Mouse (Mus musculus) left cerebral cortex, adult 9 months (tissue): Measurements from ENCODE around the gene Sptbn1.

Experiments used
- DNase-seq, 2 experiments: peaks; one replicate each; pipeline ENCODE4 v3.0.0; 2022; ENCODE audit warnings: low spot score in 2 of 2

The Sptbn1 gene

DNA sequence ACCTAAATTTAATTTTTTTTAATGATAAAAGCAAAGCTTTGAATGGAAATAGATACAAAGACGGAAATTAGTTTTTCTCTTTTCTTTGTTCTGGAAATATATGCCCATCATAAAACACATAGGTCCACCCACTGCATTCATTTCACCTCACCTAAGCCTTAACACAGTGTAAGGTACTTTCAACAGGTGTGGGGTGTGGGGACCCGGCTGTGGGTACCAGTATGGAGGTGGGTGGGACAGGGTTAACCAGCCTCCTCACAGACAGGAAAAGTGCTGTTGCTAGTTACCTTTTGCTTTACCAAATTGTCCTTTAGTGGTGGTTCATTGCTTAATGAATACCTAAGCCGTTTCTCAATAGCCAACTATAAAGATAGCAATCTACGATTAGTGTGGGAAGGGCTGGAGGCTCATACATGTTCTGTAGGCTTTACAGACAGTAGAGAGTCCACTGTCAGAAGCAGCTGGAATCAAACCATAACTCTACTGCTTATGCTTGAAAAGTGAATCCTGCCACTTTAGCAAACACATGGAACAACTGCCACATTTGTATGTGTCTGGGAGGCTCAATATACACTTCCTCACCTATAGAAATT lies 96.3 kb downstream of the Sptbn1 start:
- DNase-seq = no peak

- DNase-seq = no peak
Measured at GRCm38 (mm10) chr11:30171184-30171583, 96.8 kb downstream of the Sptbn1 start.

DNA sequence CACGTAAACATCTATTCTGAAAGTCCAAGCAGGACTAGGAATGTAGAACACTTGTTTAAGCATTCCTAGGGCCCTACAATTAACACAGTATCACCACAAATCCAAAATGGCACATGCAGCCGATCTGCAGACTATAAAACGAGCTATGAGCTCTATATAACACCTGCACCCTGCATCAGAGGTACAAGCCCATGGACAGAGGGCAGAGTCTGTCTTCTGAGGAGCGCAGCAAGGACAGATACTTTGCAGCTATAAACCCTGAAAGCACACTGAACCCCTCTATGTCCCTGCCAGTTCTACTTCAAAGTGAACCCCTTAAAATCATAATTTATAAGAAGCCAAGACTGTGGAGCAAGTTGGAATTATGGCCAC lies 101.4 kb downstream of the Sptbn1 start:
- DNase-seq = no peak

DNA sequence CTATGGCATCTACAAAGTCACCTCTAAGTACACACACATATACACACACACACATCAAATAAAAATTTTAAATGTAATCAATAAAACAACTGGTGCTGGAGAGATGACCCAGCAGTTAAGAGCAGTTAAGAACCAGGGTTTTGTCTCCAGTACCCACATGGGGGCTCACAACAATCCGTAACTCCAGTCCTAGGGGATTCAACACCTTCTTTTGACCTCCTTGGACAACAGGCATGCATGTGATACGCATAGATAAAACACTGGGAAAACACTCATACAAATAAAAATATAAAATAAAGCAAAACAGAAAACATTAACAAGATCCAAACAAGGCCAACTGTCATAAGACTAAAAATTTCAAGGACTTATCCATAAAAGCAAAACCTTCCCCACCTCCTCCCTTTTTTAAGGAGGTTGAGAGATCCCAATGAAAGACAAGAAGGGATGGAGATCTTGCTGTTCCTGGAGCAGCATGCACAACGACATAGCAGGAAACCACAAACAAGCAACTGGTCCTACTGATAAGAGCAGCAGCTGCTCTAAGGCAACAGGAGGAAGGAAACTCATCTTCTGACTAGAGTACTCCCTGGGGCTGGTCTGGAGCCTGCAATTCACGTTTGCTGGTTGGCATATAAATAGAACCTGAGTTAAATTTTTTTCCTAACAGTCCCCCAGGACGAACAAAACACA lies 102.0 kb downstream of the Sptbn1 start:
- no peak for DNase-seq

GRCm38 (mm10) chr11:30164515-30165214 lies 103.3 kb downstream of the Sptbn1 start:
- DNase-seq = no peak

GRCm38 (mm10) chr11:30163870-30164269 lies 104.1 kb downstream of the Sptbn1 start:
- DNase-seq = no peak

- DNase-seq = no peak
Measured at GRCm38 (mm10) chr11:30163081-30163480, 104.9 kb downstream of the Sptbn1 start.

DNA sequence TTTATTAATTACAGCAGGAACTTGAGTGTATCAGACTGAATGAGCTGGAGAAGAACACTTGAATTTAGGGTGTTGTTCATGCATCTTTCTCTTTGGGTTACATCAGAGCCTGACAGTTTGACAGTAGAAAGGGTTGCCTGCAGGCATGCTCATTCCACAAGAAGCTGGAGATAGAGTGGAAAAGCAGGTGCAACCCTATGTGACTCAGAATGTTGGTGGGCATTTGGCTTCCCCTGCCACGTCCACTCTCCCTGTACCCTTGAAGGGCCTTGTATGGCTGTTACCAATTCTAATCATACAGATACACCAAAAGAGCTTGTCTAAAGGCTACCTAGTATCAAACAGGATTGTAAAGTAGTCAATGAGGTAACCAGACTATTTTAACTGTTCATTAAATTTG lies 106.2 kb downstream of the Sptbn1 start:
- no peak for DNase-seq

DNA sequence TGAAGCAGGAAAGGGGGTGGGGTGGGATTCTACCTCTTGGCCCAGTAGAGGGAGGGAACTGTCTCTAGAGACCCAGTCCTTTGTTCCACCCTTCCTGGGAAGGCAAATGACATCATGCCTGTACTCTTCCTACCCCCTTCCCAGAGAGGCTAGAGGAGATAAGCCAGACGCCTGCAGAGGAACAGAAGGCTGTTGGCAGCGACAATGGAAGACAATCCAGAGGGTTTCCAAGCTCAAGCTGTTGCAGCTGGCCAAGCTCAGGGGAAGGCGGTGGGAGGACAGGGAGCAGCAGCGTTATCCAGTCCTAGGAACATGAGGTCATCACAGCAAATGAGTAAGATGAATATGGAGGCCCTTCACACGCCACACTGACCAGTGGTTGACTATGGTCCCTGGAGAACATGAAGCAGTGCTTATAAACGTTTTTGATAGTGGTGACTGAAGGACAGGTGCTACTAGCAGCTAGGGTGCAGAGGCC lies 106.8 kb downstream of the Sptbn1 start:
- DNase-seq = peak in 1 of 2 experiments; percentile 49

GRCm38 (mm10) chr11:30160625-30161172 lies 107.3 kb downstream of the Sptbn1 start:
- DNase-seq = no peak

DNA sequence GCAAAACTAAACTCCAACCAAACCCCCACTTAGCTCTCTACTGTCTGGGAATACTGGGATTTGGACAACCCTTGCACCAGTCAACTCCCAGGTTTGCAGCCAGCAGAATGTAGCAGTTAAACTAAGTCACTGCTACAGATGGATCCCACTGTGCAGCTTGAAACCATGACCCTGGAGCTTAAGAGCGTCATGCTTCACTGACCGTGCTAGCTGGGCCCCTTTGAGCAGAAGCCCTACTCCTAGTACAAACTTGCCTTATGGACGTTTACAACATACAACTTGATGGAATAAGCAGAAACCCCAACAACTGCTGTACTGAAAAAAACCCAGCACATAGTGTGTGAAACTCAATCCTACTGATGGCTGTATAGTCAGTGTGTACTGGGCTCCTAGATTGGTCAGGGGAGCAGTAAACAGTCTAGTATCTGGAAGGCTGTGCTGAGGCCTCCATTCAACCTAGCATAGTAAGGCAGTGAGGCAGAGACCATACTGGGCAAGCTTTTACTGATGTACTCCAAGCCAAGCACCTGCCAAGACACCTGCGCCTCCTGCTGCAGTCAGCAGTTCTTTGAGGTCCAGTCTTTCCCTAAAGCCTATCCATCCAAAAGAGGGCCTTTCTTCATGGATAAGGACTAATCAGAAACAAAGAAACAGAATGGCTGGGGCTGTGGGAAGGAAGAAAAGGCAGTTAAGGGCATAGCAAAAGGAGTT lies 108.3 kb downstream of the Sptbn1 start:
- no peak for DNase-seq

DNA sequence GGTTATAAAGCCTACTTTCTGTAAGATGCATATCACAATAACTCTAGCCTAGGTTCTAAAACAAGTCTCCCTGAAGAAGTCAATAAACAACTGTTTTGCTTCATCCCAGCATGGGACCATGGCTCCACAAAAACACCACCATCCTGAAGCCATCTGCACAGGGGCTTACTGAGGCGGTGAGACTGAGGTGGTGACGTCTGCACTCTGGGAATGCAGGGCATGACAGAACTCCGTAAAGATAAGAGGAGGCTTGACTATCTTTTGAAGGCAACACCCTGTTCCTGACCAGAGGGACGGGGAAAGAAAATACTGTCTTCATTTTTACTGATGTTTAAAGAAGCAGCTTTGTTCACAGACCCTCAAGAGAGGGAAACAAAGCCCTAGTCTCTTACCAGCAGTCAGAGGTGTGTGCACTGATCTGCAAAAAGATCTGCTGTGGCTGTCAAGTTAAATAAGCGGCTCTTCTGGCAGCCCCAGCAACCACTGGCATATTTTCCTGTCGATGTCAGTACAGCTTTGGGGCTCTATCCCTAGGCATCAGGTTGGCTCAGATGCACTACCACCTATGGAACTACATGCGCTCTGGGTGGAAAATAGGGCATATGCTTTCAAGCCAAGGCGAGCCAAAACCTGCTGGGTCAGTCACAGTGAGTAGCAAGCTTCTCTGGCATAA lies 109.8 kb downstream of the Sptbn1 start:
- DNase-seq = no peak

- DNase-seq = no peak
Measured at GRCm38 (mm10) chr11:30155887-30156286, 112.1 kb downstream of the Sptbn1 start.

DNA sequence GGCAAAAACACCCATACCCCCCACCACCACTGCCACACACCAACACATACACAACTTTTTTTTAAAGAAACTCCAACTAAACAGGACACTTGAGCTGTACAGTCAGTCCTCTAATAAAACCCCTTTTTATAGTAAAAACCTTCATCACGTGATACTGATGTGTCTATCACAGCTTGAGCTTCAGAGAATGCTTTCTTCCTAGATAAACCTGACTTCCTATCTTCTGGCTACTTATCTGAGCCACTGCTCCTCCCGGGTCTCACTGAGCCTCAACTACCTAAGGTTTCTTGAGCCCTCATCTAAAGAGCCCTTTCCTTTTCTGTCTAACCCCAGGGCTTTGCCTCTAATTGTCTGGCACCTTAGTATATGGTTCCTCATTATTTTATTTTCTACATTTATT lies 113.0 kb downstream of the Sptbn1 start:
- no peak for DNase-seq

DNA sequence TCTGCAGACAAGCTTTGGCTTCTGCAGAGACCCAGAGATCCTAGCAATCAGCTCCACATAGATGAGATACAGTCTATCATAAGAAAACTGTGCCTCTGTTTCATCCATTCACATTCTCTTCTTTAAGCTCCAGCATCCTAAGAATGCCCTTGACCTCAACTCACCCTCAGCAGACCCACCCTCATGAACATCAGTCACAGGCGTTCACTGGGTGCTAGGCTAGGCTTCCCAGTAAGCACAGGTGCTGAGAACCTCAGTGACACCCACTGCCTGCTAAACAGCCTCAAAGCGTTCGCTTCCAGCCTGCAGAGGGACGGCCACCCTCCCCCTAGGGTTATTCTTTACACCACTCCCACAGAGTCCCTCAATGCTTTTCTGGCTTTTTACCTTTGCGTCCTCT lies 119.1 kb downstream of the Sptbn1 start:
- no peak for DNase-seq

- no peak for DNase-seq
Measured at GRCm38 (mm10) chr11:30148378-30148777, 119.6 kb downstream of the Sptbn1 start.

- no peak for DNase-seq
Measured at GRCm38 (mm10) chr11:30147882-30148281, 120.1 kb downstream of the Sptbn1 start.

DNA sequence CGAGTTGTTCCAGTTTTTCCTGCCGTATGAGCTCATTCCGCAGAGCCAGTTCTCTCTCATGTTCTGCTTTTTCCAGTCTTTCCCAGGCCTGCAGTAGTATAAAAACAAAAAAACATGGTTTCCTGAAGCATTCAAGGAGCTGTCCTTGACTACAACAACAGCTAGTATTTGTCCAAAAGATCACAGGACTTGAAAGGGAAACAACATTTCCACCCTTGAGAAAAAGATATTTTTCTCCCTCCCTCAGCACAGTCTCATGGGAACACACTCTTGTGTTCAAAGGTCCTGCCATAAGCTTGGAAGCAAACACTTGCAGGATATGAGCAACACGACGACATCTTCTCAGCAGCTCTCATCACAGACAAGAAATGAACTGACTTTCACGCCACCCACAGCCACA lies 124.9 kb downstream of the Sptbn1 start:
- DNase-seq = no peak

- DNase-seq = no peak
Measured at GRCm38 (mm10) chr11:30139165-30139826, 128.7 kb downstream of the Sptbn1 start.

GRCm38 (mm10) chr11:30137081-30137480 lies 130.9 kb downstream of the Sptbn1 start:
- DNase-seq = no peak

DNA sequence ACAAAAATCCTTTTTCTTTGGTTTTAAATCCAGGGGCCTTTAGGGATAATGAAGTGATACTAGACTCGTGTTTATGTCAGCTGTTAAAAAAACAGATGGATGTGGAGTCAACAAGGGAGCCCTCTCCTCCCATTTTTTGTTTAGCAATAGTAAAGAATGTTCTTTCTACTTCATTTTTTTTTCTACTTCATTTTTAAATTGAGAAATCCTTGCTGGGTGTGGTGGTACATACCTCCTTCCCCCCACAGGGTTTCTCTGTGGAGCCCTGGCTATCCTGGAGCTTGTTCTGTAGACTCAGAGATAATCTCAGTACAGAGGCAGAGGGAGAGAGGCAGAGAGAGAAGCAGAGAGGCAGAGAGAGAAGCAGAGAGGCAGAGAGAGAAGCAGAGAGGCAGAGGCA lies 133.9 kb downstream of the Sptbn1 start:
- DNase-seq = no peak
